Mouse (Mus musculus) small intestine, adult 2 months (tissue): ENCODE measurements around the gene Yju2.

Experiments
- CTCF ChIP-seq: fragments of 200-500 bp; IDR thresholded peaks from 2 replicates; pipeline ENCODE4 v1.5.1; 2012; ENCODE audit warnings: low read depth, mild to moderate bottlenecking, control low read depth, inconsistent platforms, low read length, moderate library complexity, mixed read lengths; ENCODE audit not compliant: insufficient replicate concordance, insufficient read length; ENCODE audit errors: extremely low read depth
- POLR2A ChIP-seq: fragments of 200-500 bp; IDR thresholded peaks from 2 replicates; pipeline ENCODE4 v1.6.1; 2012; ENCODE audit warnings: low read depth, mild to moderate bottlenecking, control low read depth, inconsistent platforms, low read length, moderate library complexity

DNA sequence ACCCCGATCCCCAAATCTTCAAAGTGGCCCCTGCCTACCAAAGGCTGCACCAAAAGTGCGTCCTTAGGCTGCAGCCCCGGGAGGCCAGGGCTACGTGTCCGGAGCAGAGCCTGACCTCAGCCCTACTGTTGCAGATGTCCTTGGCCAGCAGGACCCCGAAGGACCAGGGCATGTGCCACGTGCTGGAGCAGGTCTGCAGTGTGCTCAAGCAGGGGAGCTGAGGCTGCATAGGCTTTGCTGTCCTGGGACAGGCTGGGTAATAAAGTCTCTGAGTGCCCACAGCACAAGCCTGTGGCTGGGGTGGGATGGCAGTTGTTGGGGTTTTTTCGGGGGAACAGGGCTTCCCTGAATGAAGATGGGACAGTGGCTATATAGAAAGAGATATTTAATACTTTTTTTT lies 57.5 kb downstream of the Yju2 start:
- TF ChIP-seq CTCF (no peak), POLR2A (no peak)
